Mouse (Mus musculus): ENCODE results near the gene Ubl3. TPM values are rescaled to one million over a fixed set of nuclear protein-coding genes. Genes with fewer than 3 reads are reported as not detected.

Ubl3 gene
- polyA plus RNA-seq, 1 experiment = 47.2 TPM

GRCm38 (mm10) chr5:148578353-148578752 is 25.8 kb upstream of the Ubl3 start:
- DNase-seq (ENCODE audit: low read depth in 1 of 2, low spot score in 2 of 2) = no peak
- Histone ChIP-seq H3K27me3 (ENCODE audit: control insufficient read depth, insufficient read depth, low read length) (no peaks in the 10 kb centered on the region), H3K36me3 (ENCODE audit: control insufficient read depth, insufficient read depth, low read length) (no peaks in the 10 kb centered on the region), H3K27ac (ENCODE audit: insufficient read depth, low read length) (no peak overlapping the region), H3K4me1 (ENCODE audit: control insufficient read depth, insufficient read depth, insufficient read length) (no peaks in the 10 kb centered on the region; the same call in 1 of the 2 replicates), H3K4me3 (ENCODE audit: extremely low read depth, insufficient read depth, insufficient read length) (no peak overlapping the region)
- TF ChIP-seq POLR2A (IDR thresholded peaks at IDR 0.05; ENCODE audit: low read depth, low read length) = no peak
- no peak for TF ChIP-seq CTCF (IDR thresholded peaks at IDR 0.05; ENCODE audit: extremely low read depth, insufficient read depth, insufficient read length, insufficient replicate concordance)
- 86% methylated on average over 8 of the region's 8 CpGs for WGBS

- Histone ChIP-seq H3K27ac (ENCODE audit: insufficient read depth, low read length) (no peak overlapping the region), H3K27me3 (ENCODE audit: control insufficient read depth, insufficient read depth, low read length) (no peaks in the 10 kb centered on the region), H3K4me3 (ENCODE audit: extremely low read depth, insufficient read depth, insufficient read length) (no peak overlapping the region), H3K4me1 (ENCODE audit: control insufficient read depth, insufficient read depth, insufficient read length) (no peaks in the 10 kb centered on the region; the same call in 1 of the 2 replicates), H3K36me3 (ENCODE audit: control insufficient read depth, insufficient read depth, low read length) (no peaks in the 10 kb centered on the region)
- WGBS = 82% methylated on average over 9 of the region's 9 CpGs
- no peak for DNase-seq (ENCODE audit: low read depth in 1 of 2, low spot score in 2 of 2)
- TF ChIP-seq POLR2A (IDR thresholded peaks at IDR 0.05; ENCODE audit: low read depth, low read length) (no peak), CTCF (IDR thresholded peaks at IDR 0.05; ENCODE audit: extremely low read depth, insufficient read depth, insufficient read length, insufficient replicate concordance) (no peak)
Observed at GRCm38 (mm10) chr5:148577278-148577677, 24.7 kb upstream of the Ubl3 start.

GRCm38 (mm10) chr5:148575163-148575562 is 22.6 kb upstream of the Ubl3 start:
- H3K27ac ChIP-seq (ENCODE audit: insufficient read depth, low read length) = no peak overlapping the region
- no peak for DNase-seq (ENCODE audit: low read depth in 1 of 2, low spot score in 2 of 2)
- no peaks in the 10 kb centered on the region for H3K36me3 ChIP-seq (ENCODE audit: control insufficient read depth, insufficient read depth, low read length)
- no peaks in the 10 kb centered on the region; the same call in 1 of the 2 replicates for H3K4me1 ChIP-seq (ENCODE audit: control insufficient read depth, insufficient read depth, insufficient read length)
- H3K4me3 ChIP-seq (ENCODE audit: extremely low read depth, insufficient read depth, insufficient read length) = no peak overlapping the region
- WGBS = 74% methylated on average over 5 of the region's 5 CpGs
- TF ChIP-seq POLR2A (IDR thresholded peaks at IDR 0.05; ENCODE audit: low read depth, low read length) = no peak
- no peak for TF ChIP-seq CTCF (IDR thresholded peaks at IDR 0.05; ENCODE audit: extremely low read depth, insufficient read depth, insufficient read length, insufficient replicate concordance)
- no peaks in the 10 kb centered on the region for H3K27me3 ChIP-seq (ENCODE audit: control insufficient read depth, insufficient read depth, low read length)

GRCm38 (mm10) chr5:148572676-148573075 is 20.1 kb upstream of the Ubl3 start:
- Histone ChIP-seq H3K4me3 (ENCODE audit: extremely low read depth, insufficient read depth, insufficient read length) (no peak overlapping the region), H3K4me1 (ENCODE audit: control insufficient read depth, insufficient read depth, insufficient read length) (no peaks in the 10 kb centered on the region; the same call in 1 of the 2 replicates), H3K36me3 (ENCODE audit: control insufficient read depth, insufficient read depth, low read length) (no peaks in the 10 kb centered on the region), H3K27me3 (ENCODE audit: control insufficient read depth, insufficient read depth, low read length) (no peaks in the 10 kb centered on the region), H3K27ac (ENCODE audit: insufficient read depth, low read length) (no peak overlapping the region)
- TF ChIP-seq POLR2A (IDR thresholded peaks at IDR 0.05; ENCODE audit: low read depth, low read length) = no peak
- TF ChIP-seq CTCF (IDR thresholded peaks at IDR 0.05; ENCODE audit: extremely low read depth, insufficient read depth, insufficient read length, insufficient replicate concordance) = no peak
- DNase-seq (ENCODE audit: low read depth in 1 of 2, low spot score in 2 of 2) = no peak
- 71% methylated on average over 5 of the region's 5 CpGs for WGBS

- H3K36me3 ChIP-seq (ENCODE audit: control insufficient read depth, insufficient read depth, low read length) = no peaks in the 10 kb centered on the region
- no peak overlapping the region for H3K27ac ChIP-seq (ENCODE audit: insufficient read depth, low read length)
- DNase-seq (ENCODE audit: low read depth in 1 of 2, low spot score in 2 of 2) = no peak
- H3K4me1 ChIP-seq (ENCODE audit: control insufficient read depth, insufficient read depth, insufficient read length) = no peaks in the 10 kb centered on the region; the same call in 1 of the 2 replicates
- H3K4me3 ChIP-seq (ENCODE audit: extremely low read depth, insufficient read depth, insufficient read length) = no peak overlapping the region
- 91% methylated on average over 14 of the region's 14 CpGs for WGBS
- no peaks in the 10 kb centered on the region for H3K27me3 ChIP-seq (ENCODE audit: control insufficient read depth, insufficient read depth, low read length)
- no peak for TF ChIP-seq POLR2A (IDR thresholded peaks at IDR 0.05; ENCODE audit: low read depth, low read length)
- no peak for TF ChIP-seq CTCF (IDR thresholded peaks at IDR 0.05; ENCODE audit: extremely low read depth, insufficient read depth, insufficient read length, insufficient replicate concordance)
Observed at GRCm38 (mm10) chr5:148570571-148571304, 18.1 kb upstream of the Ubl3 start.

GRCm38 (mm10) chr5:148569444-148569843 is 16.9 kb upstream of the Ubl3 start:
- Histone ChIP-seq H3K36me3 (ENCODE audit: control insufficient read depth, insufficient read depth, low read length) (no peaks in the 10 kb centered on the region), H3K4me3 (ENCODE audit: extremely low read depth, insufficient read depth, insufficient read length) (no peak overlapping the region), H3K27ac (ENCODE audit: insufficient read depth, low read length) (no peak overlapping the region), H3K27me3 (ENCODE audit: control insufficient read depth, insufficient read depth, low read length) (no peaks in the 10 kb centered on the region), H3K4me1 (ENCODE audit: control insufficient read depth, insufficient read depth, insufficient read length) (peaks cover 3% of the 10 kb centered on the region; the same call in 1 of the 2 replicates)
- 62% methylated on average over 13 of the region's 13 CpGs for WGBS
- no peak for DNase-seq (ENCODE audit: low read depth in 1 of 2, low spot score in 2 of 2)
- TF ChIP-seq POLR2A (IDR thresholded peaks at IDR 0.05; ENCODE audit: low read depth, low read length) (no peak), CTCF (IDR thresholded peaks at IDR 0.05; ENCODE audit: extremely low read depth, insufficient read depth, insufficient read length, insufficient replicate concordance) (no peak)

- H3K27me3 ChIP-seq (ENCODE audit: control insufficient read depth, insufficient read depth, low read length) = no peaks in the 10 kb centered on the region
- no peak overlapping the region for H3K27ac ChIP-seq (ENCODE audit: insufficient read depth, low read length)
- no peak for TF ChIP-seq CTCF (IDR thresholded peaks at IDR 0.05; ENCODE audit: extremely low read depth, insufficient read depth, insufficient read length, insufficient replicate concordance)
- no peak for TF ChIP-seq POLR2A (IDR thresholded peaks at IDR 0.05; ENCODE audit: low read depth, low read length)
- no peak overlapping the region for H3K4me3 ChIP-seq (ENCODE audit: extremely low read depth, insufficient read depth, insufficient read length)
- no peaks in the 10 kb centered on the region for H3K36me3 ChIP-seq (ENCODE audit: control insufficient read depth, insufficient read depth, low read length)
- 81% methylated on average over 6 of the region's 6 CpGs for WGBS
- no peak for DNase-seq (ENCODE audit: low read depth in 1 of 2, low spot score in 2 of 2)
- peaks cover 8% of the 10 kb centered on the region; the same call in 1 of the 2 replicates for H3K4me1 ChIP-seq (ENCODE audit: control insufficient read depth, insufficient read depth, insufficient read length)
Observed at GRCm38 (mm10) chr5:148565636-148566035, 13.0 kb upstream of the Ubl3 start.
